Comparison of ENCODE assay signal across 17 mouse cellular contexts in the genomic region with DNA sequence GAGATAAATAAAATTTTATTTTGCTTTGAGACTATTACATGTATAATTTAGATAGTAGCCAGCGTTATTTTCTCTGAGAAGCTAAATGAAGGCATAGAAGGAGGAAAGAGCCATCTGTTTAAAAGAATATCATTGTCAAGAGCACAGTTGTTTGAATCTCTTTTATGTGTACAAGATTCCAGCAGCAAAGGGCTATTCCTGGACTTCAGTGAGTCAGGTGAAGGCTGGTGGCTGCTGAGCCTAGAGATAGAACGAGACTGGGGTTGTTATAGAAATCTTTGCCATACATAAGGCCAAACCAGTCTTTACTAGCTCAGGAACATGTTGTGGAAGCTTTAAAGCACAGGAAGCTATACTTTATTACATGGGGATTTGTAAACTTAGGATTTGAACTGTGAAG.
"Had no signal": no experiment of that assay in that cellular context is flagged by ENCODE, and none has a peak within 500 bp of the region (broad histone marks: within the 10 kb centered on the region; RNA-seq: fewer than 3 reads in every experiment).

No protein-coding gene starts in this region.

- DNase-seq: gastrocnemius, postnatal 14 days; gastrocnemius, postnatal 36 days; heart, adult 11 months; heart, adult 2 months; heart, postnatal 10 days; heart, postnatal 4 days; kidney, adult 18-20 months; kidney, adult 8-10 months; kidney, postnatal 10 days; kidney, postnatal 25 days; kidney, postnatal 4 days; liver; liver, embryonic 13.5 days had no signal

- ATAC-seq: hindbrain, embryonic 16.5 days; inflammation-experienced regulatory T-cells, adult 6 months; intestine, embryonic 15.5 days; intestine, postnatal 0 days had no signal
